Mouse (Mus musculus): ENCODE results near the gene Srrd.

The Srrd gene

GRCm38 (mm10) chr5:112359520-112359919 lies 16.7 kb upstream of the Srrd start:
- no peak for DNase-seq (ENCODE audit: low read depth, low spot score)

GRCm38 (mm10) chr5:112356322-112356721 lies 13.5 kb upstream of the Srrd start:
- no peak for DNase-seq (ENCODE audit: low read depth, low spot score)

DNA sequence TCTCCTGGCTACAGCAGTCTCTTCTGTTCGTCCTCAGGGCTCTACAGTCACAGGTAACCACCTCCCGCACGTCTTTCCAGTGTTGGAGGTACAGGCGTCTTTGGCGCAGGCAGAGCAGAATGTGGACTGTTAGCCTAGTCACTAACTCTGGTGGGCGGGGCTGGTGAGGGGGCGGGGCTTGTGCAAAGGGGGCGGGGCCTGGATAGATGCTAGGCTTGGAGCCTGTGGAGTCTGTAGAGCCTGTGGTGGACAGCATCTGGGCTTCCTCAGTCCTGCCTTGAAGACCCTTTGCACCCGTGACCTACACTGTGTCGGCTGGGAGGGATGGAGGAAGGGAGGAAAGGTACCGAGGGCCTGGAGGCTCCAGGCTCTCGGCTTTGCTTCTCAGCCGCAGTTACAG lies 13.1 kb upstream of the Srrd start, which contains the start of gene Gm6583:
Gene Gm6583, minus strand, starts transcription at position 124 of the 400 bp plus-strand sequence.
- DNase-seq (ENCODE audit: low read depth, low spot score): no peak

DNA sequence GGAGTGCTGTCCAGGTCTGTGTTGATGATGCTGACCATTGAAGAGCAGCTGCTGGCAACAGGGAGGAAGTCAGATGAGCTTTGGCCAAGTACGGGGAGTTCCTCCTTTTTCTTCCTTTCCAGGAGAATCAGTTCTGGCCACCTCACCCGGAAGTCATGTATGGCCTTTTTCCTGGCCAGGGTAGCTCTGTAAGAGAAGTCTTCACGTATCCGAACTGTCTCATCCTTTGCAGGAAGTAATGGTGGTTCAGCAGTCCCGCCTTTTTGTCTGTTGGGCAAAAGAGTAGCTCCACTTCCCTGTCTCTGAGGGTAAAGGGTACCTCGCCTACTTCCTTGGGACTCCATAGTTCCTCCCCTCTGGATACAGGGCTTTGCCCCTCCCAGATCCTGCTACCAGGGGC lies 12.7 kb upstream of the Srrd start:
- DNase-seq (ENCODE audit: low read depth, low spot score): no peak

- no peak for DNase-seq (ENCODE audit: low read depth, low spot score)
These were observed 6.3 kb upstream of the Srrd start for GRCm38 (mm10) chr5:112349169-112349568.

GRCm38 (mm10) chr5:112346211-112346965 lies 3.5 kb upstream of the Srrd start:
- DNase-seq (ENCODE audit: low read depth, low spot score): no peak

GRCm38 (mm10) chr5:112344092-112344960 lies 1.5 kb upstream of the Srrd start:
- no peak for DNase-seq (ENCODE audit: low read depth, low spot score)

DNA sequence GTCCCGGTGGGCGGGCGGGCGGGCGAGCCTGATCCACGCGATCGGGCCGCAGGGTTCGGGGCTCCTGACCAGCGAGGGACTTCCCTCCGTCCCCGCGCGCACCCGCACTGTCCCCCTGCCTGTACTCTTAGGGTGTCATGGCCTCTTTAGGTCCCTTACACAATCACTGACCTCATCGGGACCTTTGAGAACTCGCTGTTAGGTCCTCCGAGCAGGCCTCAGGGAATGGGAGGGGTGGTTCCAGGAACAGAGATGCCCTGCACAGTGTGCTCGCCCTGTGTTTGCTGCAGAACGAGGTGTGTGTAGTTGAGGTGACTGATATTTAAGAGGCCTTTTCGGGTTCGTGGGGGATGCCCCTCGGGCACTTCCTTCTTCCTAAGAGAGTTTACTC lies 360 bp upstream of the Srrd start:
- DNase-seq (ENCODE audit: low read depth, low spot score): no peak

- no peak for DNase-seq (ENCODE audit: low read depth, low spot score)
These were observed 3.6 kb downstream of the Srrd start for GRCm38 (mm10) chr5:112339215-112339614.

GRCm38 (mm10) chr5:112337004-112337403 lies 5.8 kb downstream of the Srrd start:
- DNase-seq (ENCODE audit: low read depth, low spot score): no peak

DNA sequence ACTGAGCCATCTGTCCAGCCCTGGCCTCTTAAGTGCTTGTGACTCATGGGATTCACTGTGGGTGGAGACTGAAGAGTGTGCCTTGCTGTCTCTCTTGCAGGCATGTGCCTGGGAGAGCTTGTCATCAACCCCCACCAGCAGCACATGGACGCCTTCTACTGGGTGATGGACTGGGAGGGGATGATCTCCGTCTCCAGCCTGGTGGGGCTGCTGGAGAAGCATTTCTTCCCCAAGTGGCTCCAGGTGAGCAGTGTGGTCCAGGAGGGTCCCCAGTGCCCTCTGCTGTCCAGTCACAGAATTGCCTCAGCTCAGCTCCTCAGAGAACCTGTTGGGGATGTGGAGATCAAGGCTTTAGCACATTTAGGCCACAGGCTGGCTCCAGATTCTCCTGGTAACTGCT lies 7.4 kb downstream of the Srrd start:
- no peak for DNase-seq (ENCODE audit: low read depth, low spot score)

- no peak for DNase-seq (ENCODE audit: low read depth, low spot score)
These were observed 12.9 kb downstream of the Srrd start for GRCm38 (mm10) chr5:112329805-112330564.

DNA sequence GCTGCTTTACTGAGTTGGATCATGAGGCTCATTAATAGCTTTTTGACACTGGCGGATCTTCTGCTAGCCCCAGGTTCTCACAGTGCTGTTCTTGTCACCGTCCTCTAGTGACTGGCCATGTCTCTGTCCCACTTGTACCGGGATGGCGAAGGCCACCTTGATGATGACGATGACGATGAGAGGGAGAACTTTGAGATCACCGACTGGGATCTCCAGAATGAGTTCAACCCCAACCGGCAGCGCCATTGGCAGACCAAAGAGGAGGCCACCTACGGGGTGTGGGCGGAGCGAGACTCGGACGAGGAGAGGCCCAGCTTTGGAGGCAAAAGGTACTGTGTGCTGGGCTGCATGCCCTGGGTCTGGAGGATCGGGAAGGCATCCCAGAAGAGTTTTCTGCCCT lies 15.0 kb downstream of the Srrd start:
- DNase-seq (ENCODE audit: low read depth, low spot score): no peak

DNA sequence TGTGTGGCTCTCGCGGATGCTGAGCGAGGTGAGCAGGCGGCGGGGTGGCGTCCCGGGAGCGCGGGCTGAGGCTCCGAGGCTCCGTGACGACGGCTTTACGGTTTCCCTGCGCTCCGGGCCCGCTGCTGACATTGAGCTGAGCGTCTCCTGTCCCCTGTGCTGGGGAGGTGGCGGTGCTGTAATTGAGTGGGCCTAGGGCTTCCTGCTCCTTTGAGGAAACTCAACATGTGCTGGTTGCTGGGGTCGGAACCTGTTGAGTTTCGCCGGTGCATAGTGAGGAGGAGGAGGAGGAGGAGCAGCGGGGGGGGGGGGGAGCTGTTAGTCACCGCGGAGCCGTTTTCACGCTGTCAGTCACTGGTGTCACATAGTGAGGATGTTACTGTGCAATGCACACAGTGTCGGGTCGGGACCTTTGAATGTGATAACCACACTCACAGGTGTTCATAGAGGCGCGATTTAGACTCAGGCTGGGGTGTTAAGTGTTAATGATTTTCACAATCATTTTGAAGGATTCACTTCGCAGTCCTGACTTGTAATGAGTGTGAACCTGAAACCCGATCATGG lies 16.3 kb downstream of the Srrd start:
- no peak for DNase-seq (ENCODE audit: low read depth, low spot score)

GRCm38 (mm10) chr5:112325546-112326445 lies 17.0 kb downstream of the Srrd start, which contains the start of gene Tfip11:
Gene Tfip11, plus strand, starts transcription at chr5:112326358.
- peak; percentile 92 for DNase-seq (ENCODE audit: low read depth, low spot score)

DNA sequence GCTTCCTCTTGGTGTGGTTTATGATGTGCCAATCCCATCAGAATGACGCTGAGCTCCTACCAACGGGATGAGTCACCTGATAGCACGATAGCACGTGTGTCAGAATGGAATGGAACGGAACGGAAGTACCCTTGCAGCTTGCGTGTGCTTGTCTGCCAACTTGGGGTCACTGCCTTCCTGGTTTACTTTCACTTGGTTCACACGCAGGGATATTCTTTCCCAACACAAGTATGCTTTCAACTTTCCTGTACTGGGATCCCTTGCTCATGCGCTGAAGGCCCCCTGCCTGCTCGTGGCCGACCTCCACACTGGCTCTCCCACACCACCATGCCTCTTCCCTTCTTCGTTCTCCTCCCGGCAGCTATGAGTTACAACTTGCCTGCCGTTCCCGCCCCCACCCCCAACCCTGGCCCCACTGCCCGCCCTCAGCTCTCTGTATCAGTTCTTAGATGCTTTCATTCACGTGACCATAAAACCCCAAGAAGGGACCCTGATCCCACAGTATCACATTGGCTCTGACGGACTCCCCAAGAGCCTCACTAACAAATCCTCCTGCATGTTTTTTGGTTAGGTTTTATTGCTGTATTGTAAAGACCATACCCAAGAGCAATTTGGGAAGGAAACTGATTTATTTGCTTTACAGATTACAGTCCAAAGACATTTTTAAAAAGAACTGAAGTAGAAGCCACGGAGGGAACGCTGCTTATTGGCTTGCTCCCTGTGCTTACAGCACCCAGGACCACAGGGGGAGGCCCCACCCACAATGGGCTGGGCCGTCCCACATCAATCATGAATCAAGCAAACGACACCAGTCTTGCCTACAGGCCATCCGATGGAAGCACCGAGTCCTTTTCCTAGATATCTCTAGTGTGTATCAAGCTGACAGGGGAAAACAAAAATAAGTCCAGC lies 17.9 kb downstream of the Srrd start:
- DNase-seq (ENCODE audit: low read depth, low spot score): no peak

DNA sequence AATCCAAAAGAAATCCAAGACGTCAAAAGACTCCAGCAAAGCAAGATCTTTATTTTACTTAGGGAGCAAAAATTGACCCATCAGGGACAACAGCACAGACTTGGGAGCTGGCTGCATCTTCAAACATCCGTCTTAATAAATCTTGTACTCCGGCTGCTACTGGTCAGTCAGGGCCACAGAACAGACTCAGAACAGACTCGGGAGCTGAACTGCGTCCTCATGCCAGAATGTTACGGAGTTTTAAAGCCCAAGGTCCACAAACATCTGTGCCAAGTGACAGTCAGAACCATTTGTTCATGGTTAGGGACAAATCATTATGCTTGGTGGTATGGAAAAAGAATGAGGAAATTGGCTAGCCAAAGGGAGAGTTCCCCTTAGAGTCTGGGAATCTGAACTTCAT lies 19.6 kb downstream of the Srrd start:
- no peak for DNase-seq (ENCODE audit: low read depth, low spot score)

GRCm38 (mm10) chr5:112321376-112321775 lies 21.5 kb downstream of the Srrd start:
- DNase-seq (ENCODE audit: low read depth, low spot score): no peak

GRCm38 (mm10) chr5:112320936-112321335 lies 21.9 kb downstream of the Srrd start:
- DNase-seq (ENCODE audit: low read depth, low spot score): no peak

GRCm38 (mm10) chr5:112320379-112320778 lies 22.5 kb downstream of the Srrd start:
- no peak for DNase-seq (ENCODE audit: low read depth, low spot score)

All from WW6 (cell line).